Mouse (Mus musculus) macrophage (primary cell): ENCODE measurements around the gene Chd2. TPM values are rescaled to one million over a fixed set of nuclear protein-coding genes. Genes with fewer than 3 reads are reported as not detected.

Experiments
- H3K27ac ChIP-seq: fragments of 350-480 bp; formaldehyde crosslinking; 2 replicates; pipeline ENCODE4 v1.9.0; 2021
- H3K36me3 ChIP-seq: fragments of 350-480 bp; formaldehyde crosslinking; 2 replicates; pipeline ENCODE4 v1.9.0; 2021; ENCODE audit errors: inconsistent target
- H3K4me3 ChIP-seq: fragments of 350-480 bp; formaldehyde crosslinking; 2 replicates; pipeline ENCODE4 v1.9.0; 2021; ENCODE audit errors: inconsistent target
- H3K79me2 ChIP-seq: fragments of 350-480 bp; formaldehyde crosslinking; 2 replicates; pipeline ENCODE4 v1.9.0; 2021; ENCODE audit errors: inconsistent target
- WGBS: methylation state at CpG from one replicate; pipeline ENCODE4 v1.1.7; 2026; ENCODE audit warnings: inconsistent platforms; ENCODE audit not compliant: missing documents; 5-methylcytosine and 5-hydroxymethylcytosine counted together
- polyA plus RNA-seq: library from polyadenylated mRNA; stranded (reverse); fragments of 250-400 nt; gene quantifications from 3 replicates; pipeline ENCODE4 v1.2.4, GENCODE M21; 2018; ENCODE audit warnings: inconsistent platforms

Chd2 gene
- polyA plus RNA-seq, 1 experiment from 2014 or later = 34.5 TPM

DNA sequence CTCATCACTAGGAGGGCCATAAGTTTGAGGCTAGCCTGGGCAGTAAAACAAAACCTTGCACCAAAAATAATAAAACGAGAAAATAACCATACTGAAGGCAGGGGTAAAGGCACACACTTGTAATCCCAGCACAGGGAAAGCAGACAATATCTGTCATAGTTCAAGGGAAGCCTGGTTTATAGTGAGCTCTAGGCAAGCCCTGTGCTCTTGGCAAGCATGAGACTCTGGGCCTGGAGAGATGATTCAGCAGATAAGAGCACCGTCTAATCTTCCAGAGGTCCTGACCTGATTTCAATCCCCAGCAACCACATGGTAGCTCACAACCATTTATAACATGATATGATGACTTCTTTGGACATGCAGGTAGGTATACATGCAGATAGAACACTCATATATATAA, 29.2 kb downstream of the Chd2 start:
- Histone ChIP-seq H3K4me3 (no peak overlapping the region), H3K36me3 (peaks cover 77% of the 10 kb centered on the region), H3K79me2 (peaks cover 82% of the 10 kb centered on the region), H3K27ac (no peak overlapping the region)
- WGBS = 72% methylated on average over 2 of the region's 2 CpGs

- WGBS = 91% methylated on average over 2 of the region's 2 CpGs
- Histone ChIP-seq H3K36me3 (peaks cover 83% of the 10 kb centered on the region), H3K27ac (no peak overlapping the region), H3K79me2 (peaks cover 44% of the 10 kb centered on the region; the same call in 1 of the 2 replicates), H3K4me3 (no peak overlapping the region)
Observed at GRCm38 (mm10) chr7:73508688-73509087, 32.9 kb downstream of the Chd2 start.

- H3K36me3 ChIP-seq = peaks cover 87% of the 10 kb centered on the region
- no peak overlapping the region for H3K27ac ChIP-seq
- H3K79me2 ChIP-seq = peaks cover 32% of the 10 kb centered on the region; the same call in 1 of the 2 replicates
- WGBS = 98% methylated on average over 6 of the region's 6 CpGs
- no peak overlapping the region for H3K4me3 ChIP-seq
Observed at GRCm38 (mm10) chr7:73507491-73507890, 34.1 kb downstream of the Chd2 start.

- Histone ChIP-seq H3K79me2 (peaks cover 26% of the 10 kb centered on the region; the same call in 1 of the 2 replicates), H3K27ac (no peak overlapping the region), H3K4me3 (no peak overlapping the region), H3K36me3 (peaks cover 87% of the 10 kb centered on the region)
- 79% methylated on average over 1 of the region's 1 CpGs for WGBS
Observed at GRCm38 (mm10) chr7:73506852-73507251, 34.8 kb downstream of the Chd2 start.

DNA sequence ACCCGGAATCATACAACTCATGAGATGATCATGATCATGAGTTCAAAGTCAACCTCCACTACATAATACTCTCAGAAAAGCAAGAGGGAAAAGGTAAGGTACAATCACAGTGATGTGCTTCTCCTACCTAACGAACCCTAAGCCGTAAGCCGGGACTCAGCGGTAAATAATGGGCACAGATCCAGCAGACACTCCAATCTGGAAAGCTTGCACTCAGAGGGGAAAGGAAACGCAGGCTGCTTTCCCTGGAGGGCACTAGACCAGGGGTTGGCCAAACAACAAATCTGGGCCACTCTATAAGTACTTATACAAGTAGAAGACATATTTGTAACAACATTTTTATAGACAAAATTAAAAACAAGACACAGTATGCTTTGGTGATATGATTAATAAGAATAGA, 36.4 kb downstream of the Chd2 start:
- 96% methylated on average over 6 of the region's 6 CpGs for WGBS
- H3K36me3 ChIP-seq = peaks cover 91% of the 10 kb centered on the region
- H3K4me3 ChIP-seq = no peak overlapping the region
- H3K79me2 ChIP-seq = peaks cover 11% of the 10 kb centered on the region; the same call in 1 of the 2 replicates
- H3K27ac ChIP-seq = no peak overlapping the region

DNA sequence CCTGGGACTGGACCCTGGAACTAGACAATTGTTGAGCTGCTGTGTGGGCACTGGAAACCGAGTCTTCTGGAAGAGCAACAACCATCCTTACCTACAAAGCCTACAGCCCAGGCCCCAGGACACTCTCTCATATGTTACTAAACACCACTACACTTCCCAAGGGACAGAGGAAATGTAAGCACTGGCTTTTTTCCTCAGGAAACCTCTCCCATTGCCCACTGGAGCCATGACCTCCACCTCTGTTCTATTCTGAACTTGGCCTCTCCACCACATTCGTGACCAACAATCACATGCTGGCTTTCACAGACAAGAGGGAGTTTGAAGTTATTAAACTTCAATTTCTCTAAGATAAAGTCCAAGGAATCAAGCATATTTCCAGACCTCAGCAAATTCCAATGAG, 43.4 kb downstream of the Chd2 start:
- H3K79me2 ChIP-seq = no peaks in the 10 kb centered on the region
- WGBS = 100% methylated on average over 2 of the region's 2 CpGs

GRCm38 (mm10) chr7:73489261-73489660, 52.4 kb downstream of the Chd2 start:
- H3K4me3 ChIP-seq = no peak overlapping the region
- H3K79me2 ChIP-seq = no peaks in the 10 kb centered on the region
- peaks cover 89% of the 10 kb centered on the region for H3K36me3 ChIP-seq
- 93% methylated on average over 5 of the region's 5 CpGs for WGBS
- no peak overlapping the region for H3K27ac ChIP-seq

More for the DNA sequence above, 43.4 kb downstream of the Chd2 start:
- Histone ChIP-seq H3K36me3 (peaks cover 77% of the 10 kb centered on the region), H3K4me3 (no peak overlapping the region), H3K27ac (no peak overlapping the region)

- 89% methylated on average over 6 of the region's 6 CpGs for WGBS
- Histone ChIP-seq H3K27ac (no peak overlapping the region), H3K79me2 (peaks cover 4% of the 10 kb centered on the region; the same call in 1 of the 2 replicates), H3K36me3 (peaks cover 80% of the 10 kb centered on the region), H3K4me3 (no peak overlapping the region)
Observed at GRCm38 (mm10) chr7:73481094-73481493, 60.5 kb downstream of the Chd2 start.

GRCm38 (mm10) chr7:73479506-73479905, 62.1 kb downstream of the Chd2 start:
- 83% methylated on average over 3 of the region's 3 CpGs for WGBS
- H3K27ac ChIP-seq = no peak overlapping the region

DNA sequence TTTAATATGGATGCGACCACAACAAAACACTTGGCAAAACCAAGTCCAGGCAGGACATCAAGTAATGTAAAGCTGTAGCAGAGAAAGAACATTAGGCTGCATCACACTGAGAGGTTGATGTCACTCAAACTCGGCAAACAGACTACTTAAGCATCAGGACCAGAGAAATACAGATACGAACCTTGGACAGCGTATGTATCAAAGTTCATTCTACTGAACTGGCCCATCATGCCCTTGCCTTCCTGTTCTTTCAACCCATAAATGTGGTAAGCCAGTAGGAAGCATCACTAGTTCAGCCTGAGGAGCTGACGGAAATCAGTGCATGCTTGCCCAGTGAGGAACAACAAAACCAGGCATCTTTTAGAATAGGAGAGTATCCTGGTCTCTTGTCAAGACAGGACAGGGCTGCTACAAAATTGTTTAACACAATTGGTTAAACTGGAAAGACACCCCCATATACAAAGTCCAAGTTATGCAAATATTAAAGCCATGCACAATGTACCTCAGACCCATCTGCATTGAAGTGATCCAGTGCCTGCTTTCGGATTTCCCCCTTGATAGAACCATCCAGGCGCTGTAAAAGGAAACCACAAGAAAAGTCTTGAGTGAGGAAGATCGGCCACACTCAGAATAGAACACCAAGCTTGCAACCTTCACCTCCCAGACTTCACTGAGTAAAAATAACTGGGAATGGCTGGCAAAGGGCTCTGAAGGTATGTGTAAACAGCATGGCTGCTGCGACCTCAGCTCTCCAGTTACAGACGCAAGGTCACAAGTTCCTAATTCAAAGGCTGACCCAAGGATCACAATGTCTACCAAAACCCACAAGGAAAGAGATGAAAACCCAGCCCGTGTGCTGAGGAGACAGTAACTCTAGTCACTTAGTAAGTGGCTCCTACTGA, 63.2 kb downstream of the Chd2 start:
- WGBS = 84% methylated on average over 11 of the region's 11 CpGs

More at GRCm38 (mm10) chr7:73479506-73479905, 62.1 kb downstream of the Chd2 start:
- Histone ChIP-seq H3K4me3 (no peak overlapping the region), H3K36me3 (peaks cover 88% of the 10 kb centered on the region), H3K79me2 (peaks cover 4% of the 10 kb centered on the region; the same call in 1 of the 2 replicates)

DNA sequence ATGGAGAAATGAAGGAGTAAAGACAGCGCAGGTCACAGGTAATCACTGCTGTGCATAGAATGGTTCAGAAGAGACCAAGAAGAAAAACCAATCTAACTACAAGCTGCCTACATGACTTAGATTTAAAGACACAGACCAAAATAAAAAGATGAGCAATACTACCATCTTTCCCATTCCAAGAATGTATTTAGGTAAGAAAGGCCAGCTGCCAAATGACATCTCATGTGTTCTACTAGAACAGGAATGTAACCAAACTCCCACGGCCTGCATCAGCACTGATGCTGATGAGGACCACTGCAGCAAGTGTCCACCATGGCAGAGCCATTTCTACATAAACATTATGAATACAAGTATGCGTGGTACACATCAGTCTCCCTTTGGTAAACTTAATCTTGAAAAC, 73.9 kb downstream of the Chd2 start:
- peaks cover 88% of the 10 kb centered on the region for H3K36me3 ChIP-seq
- H3K4me3 ChIP-seq = no peak overlapping the region
- no peak overlapping the region for H3K27ac ChIP-seq
- no peaks in the 10 kb centered on the region for H3K79me2 ChIP-seq
- WGBS = 93% methylated on average over 3 of the region's 3 CpGs

More for the DNA sequence above, 63.2 kb downstream of the Chd2 start:
- H3K36me3 ChIP-seq = peaks cover 95% of the 10 kb centered on the region
- H3K27ac ChIP-seq = no peak overlapping the region
- no peak overlapping the region for H3K4me3 ChIP-seq
- H3K79me2 ChIP-seq = peaks cover 4% of the 10 kb centered on the region; the same call in 1 of the 2 replicates

- H3K4me3 ChIP-seq = no peak overlapping the region
- WGBS = 90% methylated on average over 2 of the region's 2 CpGs
Observed at GRCm38 (mm10) chr7:73463546-73463945, 78.1 kb downstream of the Chd2 start.

GRCm38 (mm10) chr7:73454113-73454512, 87.5 kb downstream of the Chd2 start:
- H3K4me3 ChIP-seq = no peak overlapping the region
- H3K79me2 ChIP-seq = peaks cover 11% of the 10 kb centered on the region; the same call in 1 of the 2 replicates
- whole genome bisulfite sequencing = 93% methylated on average over 12 of the region's 12 CpGs
- H3K36me3 ChIP-seq = peaks cover 61% of the 10 kb centered on the region
- H3K27ac ChIP-seq = no peak overlapping the region

More at GRCm38 (mm10) chr7:73463546-73463945, 78.1 kb downstream of the Chd2 start:
- Histone ChIP-seq H3K36me3 (peaks cover 83% of the 10 kb centered on the region), H3K79me2 (peaks cover 4% of the 10 kb centered on the region; the same call in 1 of the 2 replicates), H3K27ac (no peak overlapping the region)

GRCm38 (mm10) chr7:73452187-73452808, 89.3 kb downstream of the Chd2 start:
- Histone ChIP-seq H3K36me3 (peaks cover 63% of the 10 kb centered on the region), H3K4me3 (no peak overlapping the region), H3K27ac (peak overlapping the region; percentile 73), H3K79me2 (no peaks in the 10 kb centered on the region)
- 45% methylated on average over 2 of the region's 3 CpGs for WGBS

- Histone ChIP-seq H3K79me2 (no peaks in the 10 kb centered on the region), H3K36me3 (peaks cover 67% of the 10 kb centered on the region), H3K4me3 (no peak overlapping the region), H3K27ac (peak overlapping the region; percentile 73)
- WGBS = 27% methylated on average over 4 of the region's 4 CpGs
Observed at GRCm38 (mm10) chr7:73451594-73451993, 90.0 kb downstream of the Chd2 start.
